Mouse (Mus musculus) cerebellum, adult 9-10 months (tissue): ENCODE data around the gene Dgkb.

Source experiments
- DNase-seq: peaks from one replicate; pipeline ENCODE4 v3.0.0; 2022

The Dgkb gene

GRCm38 (mm10) chr12:38017674-38018073 is 200.1 kb downstream of the Dgkb start:
- no peak for DNase-seq

GRCm38 (mm10) chr12:38047256-38047655 is 229.7 kb downstream of the Dgkb start:
- DNase-seq = no peak

GRCm38 (mm10) chr12:38088224-38088623 is 270.7 kb downstream of the Dgkb start:
- no peak for DNase-seq

- no peak for DNase-seq
Observed at GRCm38 (mm10) chr12:38111928-38112327, 294.4 kb downstream of the Dgkb start.

- DNase-seq = peak; percentile 35
Observed at GRCm38 (mm10) chr12:38114990-38115615, 297.6 kb downstream of the Dgkb start.

GRCm38 (mm10) chr12:38123524-38123923 is 306.0 kb downstream of the Dgkb start:
- peak; percentile 42 for DNase-seq

- no peak for DNase-seq
Observed at GRCm38 (mm10) chr12:38125297-38125696, 307.8 kb downstream of the Dgkb start.

- DNase-seq = peak; percentile 52
Observed at GRCm38 (mm10) chr12:38130209-38130915, 312.8 kb downstream of the Dgkb start.

GRCm38 (mm10) chr12:38136379-38136778 is 318.9 kb downstream of the Dgkb start:
- DNase-seq = no peak

GRCm38 (mm10) chr12:38140039-38140438 is 322.5 kb downstream of the Dgkb start:
- DNase-seq = peak; percentile 48

- no peak for DNase-seq
Observed at GRCm38 (mm10) chr12:38232665-38233064, 415.1 kb downstream of the Dgkb start.

- no peak for DNase-seq
Observed at GRCm38 (mm10) chr12:38268856-38269255, 451.3 kb downstream of the Dgkb start.

- DNase-seq = peak; percentile 93
Observed at GRCm38 (mm10) chr12:38301497-38301896, 484.0 kb downstream of the Dgkb start.

GRCm38 (mm10) chr12:38303841-38304240 is 486.3 kb downstream of the Dgkb start:
- no peak for DNase-seq

GRCm38 (mm10) chr12:38304245-38304644 is 486.7 kb downstream of the Dgkb start:
- no peak for DNase-seq

- DNase-seq = no peak
Observed at GRCm38 (mm10) chr12:38309885-38310284, 492.4 kb downstream of the Dgkb start.

- DNase-seq = no peak
Observed at GRCm38 (mm10) chr12:38327729-38328271, 510.3 kb downstream of the Dgkb start.

- DNase-seq = no peak
Observed at GRCm38 (mm10) chr12:38328779-38329178, 511.3 kb downstream of the Dgkb start.

GRCm38 (mm10) chr12:38342657-38343056 is 525.1 kb downstream of the Dgkb start:
- DNase-seq = peak; percentile 83

GRCm38 (mm10) chr12:38352481-38352880 is 535.0 kb downstream of the Dgkb start:
- peak; percentile 65 for DNase-seq

GRCm38 (mm10) chr12:38356386-38356785 is 538.9 kb downstream of the Dgkb start:
- peak; percentile 33 for DNase-seq

GRCm38 (mm10) chr12:38361491-38361890 is 544.0 kb downstream of the Dgkb start:
- no peak for DNase-seq

GRCm38 (mm10) chr12:38371597-38371996 is 554.1 kb downstream of the Dgkb start:
- no peak for DNase-seq

- DNase-seq = no peak
Observed at GRCm38 (mm10) chr12:38374159-38374558, 556.6 kb downstream of the Dgkb start.
